ENCODE assay signal across 34 mouse cellular contexts in the genomic region with DNA sequence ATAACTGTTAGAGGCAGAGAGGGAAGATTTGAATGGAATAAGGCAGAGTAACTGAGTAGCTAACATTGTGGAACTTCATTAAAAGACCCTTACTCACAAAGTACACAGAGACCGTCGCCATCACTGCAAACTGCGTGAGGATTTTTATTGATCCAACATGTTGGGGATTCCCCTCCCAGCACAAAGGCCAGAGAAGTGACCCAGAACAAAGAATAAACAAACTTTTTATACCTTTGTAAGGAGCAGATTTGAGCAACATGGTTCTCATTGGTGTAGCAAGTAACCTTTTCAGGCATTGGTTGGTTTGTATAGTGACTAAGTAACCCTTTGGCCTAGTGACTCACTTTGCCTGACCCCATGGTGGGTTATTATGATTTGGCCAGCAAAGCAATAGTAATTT.
"Had no signal": no experiment of that assay in that cellular context is flagged by ENCODE, and none has a peak within 500 bp of the region (broad histone marks: within the 10 kb centered on the region; RNA-seq: fewer than 3 reads in every experiment).

No protein-coding gene starts in this region.

- ATAC-seq: inflammation-experienced regulatory T-cells, adult 6 months; intestine, embryonic 15.5 days; intestine, embryonic 16.5 days; intestine, postnatal 0 days had no signal

- H3K27ac ChIP-seq: heart, embryonic 10.5 days; heart, embryonic 13.5 days; heart, embryonic 15.5 days; hindbrain, embryonic 10.5 days; hindbrain, embryonic 12.5 days; hindbrain, embryonic 13.5 days; hindbrain, embryonic 14.5 days; hindbrain, embryonic 15.5 days; hindbrain, postnatal 0 days; intestine, embryonic 15.5 days; kidney, embryonic 15.5 days; kidney, postnatal 0 days had no signal

- H3K9me3 ChIP-seq: heart, embryonic 10.5 days; heart, embryonic 12.5 days; heart, embryonic 13.5 days; heart, embryonic 15.5 days; hindbrain, embryonic 10.5 days; hindbrain, embryonic 12.5 days; hindbrain, embryonic 13.5 days; hindbrain, embryonic 15.5 days; intestine, embryonic 15.5 days; kidney, embryonic 15.5 days had no signal

- DNase-seq: heart, postnatal 10 days; heart, postnatal 14 days; heart, postnatal 36 days; heart, postnatal 4 days; kidney, adult 11 months; kidney, adult 18-20 months; kidney, adult 2 months; kidney, adult 8-10 months; kidney, adult 9 months; kidney, postnatal 10 days; kidney, postnatal 14 days; kidney, postnatal 25 days; kidney, postnatal 36 days; kidney, postnatal 4 days; layer of hippocampus, adult 9-11 months; layer of hippocampus, postnatal 36 days had no signal

- H3K36me3 ChIP-seq: heart, embryonic 10.5 days; heart, embryonic 12.5 days; heart, embryonic 13.5 days; heart, embryonic 15.5 days; hindbrain, embryonic 10.5 days; hindbrain, embryonic 12.5 days; hindbrain, embryonic 13.5 days; hindbrain, embryonic 15.5 days; intestine, embryonic 15.5 days; kidney, embryonic 15.5 days had no signal

- H3K4me3 ChIP-seq: heart, embryonic 10.5 days; heart, embryonic 12.5 days; heart, embryonic 13.5 days; heart, embryonic 15.5 days; hindbrain, embryonic 10.5 days; hindbrain, embryonic 12.5 days; hindbrain, embryonic 13.5 days; hindbrain, embryonic 15.5 days; intestine, embryonic 15.5 days; kidney, embryonic 15.5 days; layer of hippocampus, adult 2 months had no signal

- H3K4me1 ChIP-seq: heart, embryonic 10.5 days; heart, embryonic 12.5 days; heart, embryonic 13.5 days; heart, embryonic 15.5 days; hindbrain, embryonic 10.5 days; hindbrain, embryonic 12.5 days; hindbrain, embryonic 13.5 days; hindbrain, embryonic 15.5 days; intestine, embryonic 15.5 days; kidney, embryonic 15.5 days had no signal

- H3K27me3 ChIP-seq: heart, embryonic 12.5 days; heart, embryonic 13.5 days; heart, embryonic 15.5 days; hindbrain, embryonic 12.5 days; hindbrain, embryonic 13.5 days; hindbrain, embryonic 15.5 days; intestine, embryonic 15.5 days; kidney, embryonic 15.5 days had no signal

- H3K4me2 ChIP-seq: heart, embryonic 11.5 days; heart, embryonic 12.5 days; heart, embryonic 13.5 days; heart, embryonic 15.5 days; hindbrain, embryonic 12.5 days; hindbrain, embryonic 13.5 days; hindbrain, embryonic 14.5 days; hindbrain, embryonic 15.5 days; intestine, embryonic 15.5 days; kidney, embryonic 15.5 days had no signal

- H3K9ac ChIP-seq: heart, embryonic 12.5 days; heart, embryonic 13.5 days; heart, embryonic 15.5 days; hindbrain, embryonic 12.5 days; hindbrain, embryonic 13.5 days; hindbrain, embryonic 14.5 days; hindbrain, embryonic 15.5 days; intestine, embryonic 15.5 days; kidney, embryonic 15.5 days had no signal
